In the genomic region with DNA sequence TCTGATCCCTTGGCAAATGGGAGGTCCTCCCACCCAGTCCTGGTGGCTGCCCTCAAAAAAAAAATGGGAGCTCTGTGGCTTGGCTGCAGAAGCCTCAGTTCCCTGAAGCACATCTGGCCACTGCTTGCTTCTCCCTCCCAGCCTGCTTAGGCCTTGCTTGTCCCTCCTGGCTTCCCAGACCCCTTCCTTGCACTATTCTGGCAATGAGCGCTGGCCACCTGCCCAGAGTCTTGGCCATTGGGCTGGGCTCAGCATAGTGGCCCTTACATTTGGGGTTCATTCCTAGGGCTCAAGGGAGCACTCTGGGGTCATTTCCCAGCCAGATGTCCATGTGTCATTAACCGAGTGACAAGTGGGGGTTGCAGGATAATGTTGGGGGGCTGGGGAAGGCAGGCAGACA, we compare ENCODE assay signal across 10 mouse cellular contexts.
A peak's percentile ranks its signal among the peaks of the same experiment; 100 is the strongest.
DNase-seq lines count a peak whose midpoint lies in the region; ATAC-seq and TF ChIP-seq lines count a peak whose summit lies in the region.
"Had no signal": no experiment of that assay in that cellular context is flagged by ENCODE, and none has a peak within 500 bp of the region (broad histone marks: within the 10 kb centered on the region; RNA-seq: fewer than 3 reads in every experiment).

No protein-coding gene starts in this region.

- 0 out of 2 replicates have a peak overlapping the region, but pooled peaks have one; percentile 50 for H3K27ac ChIP-seq in forebrain, embryonic 12.5 days
- H3K27ac ChIP-seq in forebrain, embryonic 11.5 days (ENCODE audit: low read depth, low read length), result no peak overlapping the region
- peak overlapping the region; percentile 88 for H3K27ac ChIP-seq in layer of hippocampus, adult 2 months
- H3K27ac ChIP-seq: heart, embryonic 15.5 days; liver, embryonic 13.5 days had no signal

- no peak for TF ChIP-seq CTCF in layer of hippocampus, adult 2 months (conservative IDR thresholded peaks at IDR 0.05)

- no peak for ATAC-seq in forebrain, embryonic 12.5 days (ENCODE audit: low FRiP score)
- ATAC-seq in forebrain, embryonic 11.5 days (replicated peaks; ENCODE audit: low FRiP score), result no peak

- H3K9ac ChIP-seq in forebrain, embryonic 12.5 days, result no peak overlapping the region
- H3K9ac ChIP-seq in forebrain, embryonic 11.5 days (ENCODE audit: low read length), result no peak overlapping the region
- H3K9ac ChIP-seq: heart, embryonic 15.5 days; liver, embryonic 13.5 days had no signal

- no peak for DNase-seq in forebrain, embryonic 11.5 days (ENCODE audit: low spot score)
- peak; percentile 64 for DNase-seq in testis, postnatal 10 days (ENCODE audit: low spot score)
- DNase-seq in testis, postnatal 14 days (ENCODE audit: low spot score), result no peak
- DNase-seq in layer of hippocampus, adult 2 months (ENCODE audit: low spot score in 2 of 2), result peak; percentile 57 to 59
- DNase-seq in right cerebral cortex, postnatal 25 days, result peak; percentile 39
- no peak for DNase-seq in embryo, embryonic 9.5 days (ENCODE audit: extremely low spot score)
- no peak for DNase-seq in embryo, embryonic 10.5 days (ENCODE audit: low spot score)

- H3K4me2 ChIP-seq in forebrain, embryonic 12.5 days, result no peak overlapping the region
- no peak overlapping the region for H3K4me2 ChIP-seq in forebrain, embryonic 11.5 days (ENCODE audit: low read depth, low read length, severe bottlenecking)
- H3K4me2 ChIP-seq: heart, embryonic 15.5 days; liver, embryonic 13.5 days had no signal

- 94% methylated on average over 2 of the region's 2 CpGs for WGBS in forebrain, embryonic 12.5 days
- WGBS in forebrain, embryonic 11.5 days, result 88% methylated on average over 2 of the region's 2 CpGs

- no peaks in the 10 kb centered on the region for H3K9me3 ChIP-seq in forebrain, embryonic 12.5 days
- no peaks in the 10 kb centered on the region for H3K9me3 ChIP-seq in forebrain, embryonic 11.5 days (ENCODE audit: control insufficient read depth, low read length)
- H3K9me3 ChIP-seq: heart, embryonic 15.5 days; liver, embryonic 13.5 days had no signal

- H3K27me3 ChIP-seq in forebrain, embryonic 12.5 days, result peaks cover 26% of the 10 kb centered on the region; the same call in 1 of the 2 replicates
- no peaks in the 10 kb centered on the region for H3K27me3 ChIP-seq in forebrain, embryonic 11.5 days (ENCODE audit: control insufficient read depth, insufficient read depth, low read length)

- no peak overlapping the region for H3K4me3 ChIP-seq in forebrain, embryonic 12.5 days (replicated peaks)
- no peak overlapping the region for H3K4me3 ChIP-seq in forebrain, embryonic 11.5 days (ENCODE audit: low read depth, low read length)
- no peak overlapping the region for H3K4me3 ChIP-seq in layer of hippocampus, adult 2 months
- H3K4me3 ChIP-seq: heart, embryonic 15.5 days; liver, embryonic 13.5 days had no signal

- no peaks in the 10 kb centered on the region for H3K36me3 ChIP-seq in forebrain, embryonic 12.5 days (replicated peaks)
- no peaks in the 10 kb centered on the region for H3K36me3 ChIP-seq in forebrain, embryonic 11.5 days (ENCODE audit: control insufficient read depth, insufficient read depth, low read length)
- H3K36me3 ChIP-seq: heart, embryonic 15.5 days; liver, embryonic 13.5 days had no signal

- peaks cover 45% of the 10 kb centered on the region for H3K4me1 ChIP-seq in forebrain, embryonic 12.5 days
- peaks cover 5% of the 10 kb centered on the region for H3K4me1 ChIP-seq in forebrain, embryonic 11.5 days (replicated peaks; ENCODE audit: control insufficient read depth, insufficient read depth, low read length)
- H3K4me1 ChIP-seq: heart, embryonic 15.5 days; liver, embryonic 13.5 days had no signal

Comparison
In these comparisons a context has a peak if more than half of its experiments do, and no peak if none do; other contexts are left out.
1. DNase-seq: peak in testis, postnatal 10 days (single experiment), layer of hippocampus, adult 2 months (2 of 2) and right cerebral cortex, postnatal 25 days (single experiment); none in forebrain, embryonic 11.5 days (single experiment), testis, postnatal 14 days (single experiment), embryo, embryonic 9.5 days (single experiment) and embryo, embryonic 10.5 days (single experiment).